ENCODE assay signal across 22 mouse cellular contexts in genomic region chr14:100529758-100530157, GRCm38 (mm10).
"Had no signal": no experiment of that assay in that cellular context is flagged by ENCODE, and none has a peak within 500 bp of the region (broad histone marks: within the 10 kb centered on the region; RNA-seq: fewer than 3 reads in every experiment).

No protein-coding gene starts in this region.

- H3K9ac ChIP-seq: kidney, embryonic 15.5 days; liver, embryonic 14.5 days; liver, postnatal 0 days; lung, embryonic 14.5 days; midbrain, embryonic 15.5 days; neural tube, embryonic 12.5 days; neural tube, embryonic 15.5 days; stomach, embryonic 15.5 days had no signal

- ATAC-seq: liver, postnatal 0 days; midbrain, embryonic 15.5 days had no signal

- H3K27ac ChIP-seq: kidney, embryonic 15.5 days; left cerebral cortex, adult 2 months; liver, embryonic 14.5 days; midbrain, embryonic 15.5 days; neural tube, embryonic 12.5 days; neural tube, embryonic 15.5 days; stomach, embryonic 15.5 days had no signal

- H3K36me3 ChIP-seq: kidney, embryonic 15.5 days; midbrain, embryonic 15.5 days; neural tube, embryonic 12.5 days; neural tube, embryonic 15.5 days; stomach, embryonic 15.5 days had no signal

- H3K27me3 ChIP-seq: kidney, embryonic 15.5 days; midbrain, embryonic 15.5 days; neural tube, embryonic 12.5 days; neural tube, embryonic 15.5 days; stomach, embryonic 15.5 days had no signal

- H3K4me3 ChIP-seq: kidney, embryonic 15.5 days; left cerebral cortex, adult 2 months; midbrain, embryonic 15.5 days; neural tube, embryonic 12.5 days; neural tube, embryonic 15.5 days; stomach, embryonic 15.5 days had no signal

- DNase-seq: kidney, adult 11 months; kidney, adult 8-10 months; kidney, postnatal 10 days; kidney, postnatal 36 days; layer of hippocampus, postnatal 36 days; liver, postnatal 0 days; lung, postnatal 14 days; lung, postnatal 4 days; right cerebral cortex, adult 18-20 months; right cerebral cortex, postnatal 14 days; right cerebral cortex, postnatal 4 days; thymus, adult 18-20 months; thymus, postnatal 36 days had no signal

- H3K4me2 ChIP-seq: kidney, embryonic 15.5 days; lung, embryonic 14.5 days; midbrain, embryonic 11.5 days; midbrain, embryonic 15.5 days; neural tube, embryonic 12.5 days; neural tube, embryonic 15.5 days; stomach, embryonic 15.5 days had no signal

- H3K9me3 ChIP-seq: kidney, embryonic 15.5 days; midbrain, embryonic 15.5 days; neural tube, embryonic 12.5 days; neural tube, embryonic 15.5 days; stomach, embryonic 15.5 days had no signal

- H3K4me1 ChIP-seq: kidney, embryonic 15.5 days; midbrain, embryonic 15.5 days; neural tube, embryonic 12.5 days; neural tube, embryonic 15.5 days; stomach, embryonic 15.5 days had no signal
